Mouse (Mus musculus) kidney, postnatal 36 days (tissue): ENCODE data around the gene Grwd1.

Source experiments
- DNase-seq, 2 experiments: peaks; one replicate each; pipeline ENCODE4 v3.0.0; 2021 to 2022; ENCODE audit warnings: mixed read lengths in 2 of 2

Grwd1 gene

GRCm38 (mm10) chr7:45797661-45798510 is 32.9 kb downstream of the Grwd1 start:
- peak; percentile 20 to 54 for DNase-seq

- no peak for DNase-seq
Measured at GRCm38 (mm10) chr7:45796950-45797349, 33.8 kb downstream of the Grwd1 start.

GRCm38 (mm10) chr7:45794971-45795370 is 35.8 kb downstream of the Grwd1 start:
- no peak for DNase-seq

- DNase-seq, result no peak
Measured at GRCm38 (mm10) chr7:45793969-45794585, 36.7 kb downstream of the Grwd1 start.

GRCm38 (mm10) chr7:45793240-45793639 is 37.5 kb downstream of the Grwd1 start:
- DNase-seq, result no peak

GRCm38 (mm10) chr7:45791756-45792490 is 38.8 kb downstream of the Grwd1 start:
- no peak for DNase-seq

- DNase-seq, result peak; percentile 58
Measured at GRCm38 (mm10) chr7:45790721-45791120, 40.0 kb downstream of the Grwd1 start.

GRCm38 (mm10) chr7:45787642-45788041 is 43.1 kb downstream of the Grwd1 start:
- no peak for DNase-seq

GRCm38 (mm10) chr7:45786661-45787413 is 43.9 kb downstream of the Grwd1 start:
- peak in 1 of 2 experiments; percentile 24 for DNase-seq

- peak in 1 of 2 experiments; percentile 30 for DNase-seq
Measured at GRCm38 (mm10) chr7:45786136-45786578, 44.6 kb downstream of the Grwd1 start.

GRCm38 (mm10) chr7:45785388-45786135 is 45.2 kb downstream of the Grwd1 start:
- DNase-seq, result peak in 1 of 2 experiments; percentile 59

GRCm38 (mm10) chr7:45784524-45785372 is 46.0 kb downstream of the Grwd1 start, which contains the start of gene Sult2b1:
Gene Sult2b1, minus strand, starts transcription at chr7:45784669.
- peak; percentile 71 to 74 for DNase-seq

- peak; percentile 58 to 80 for DNase-seq
Measured at GRCm38 (mm10) chr7:45783511-45784091, 47.1 kb downstream of the Grwd1 start, which contains the start of gene Lmtk3. Gene Lmtk3, plus strand, starts transcription at chr7:45783738.

- DNase-seq, result no peak
Measured at GRCm38 (mm10) chr7:45782271-45782670, 48.5 kb downstream of the Grwd1 start.

GRCm38 (mm10) chr7:45779081-45779641 is 51.6 kb downstream of the Grwd1 start:
- DNase-seq, result no peak

- DNase-seq, result peak in 1 of 2 experiments; percentile 44
Measured at GRCm38 (mm10) chr7:45775237-45775636, 55.5 kb downstream of the Grwd1 start.
